Mouse (Mus musculus): ENCODE data around the gene B3gnt3. TPM values are rescaled to one million over a fixed set of nuclear protein-coding genes. Genes with fewer than 3 reads are reported as not detected.

B3gnt3 gene
- polyA plus RNA-seq (2017; shearing (Covaris generic)): 1 to 10 TPM; 4.3 to 5.4 TPM

GRCm38 (mm10) chr8:71701414-71702086 is at the start of gene B3gnt3:
Gene B3gnt3 (minus strand): TSS chr8:71701789.

GRCm38 (mm10) chr8:71725122-71725924 is 23.7 kb upstream of the B3gnt3 start, which contains the start of gene Fcho1:
Gene Fcho1 (minus strand): TSS chr8:71725716.

GRCm38 (mm10) chr8:71689028-71689427 is 12.6 kb downstream of the B3gnt3 start, which contains the start of gene Insl3:
Gene Insl3 (plus strand): TSS chr8:71689214.

GRCm38 (mm10) chr8:71676020-71676741 is 25.4 kb downstream of the B3gnt3 start, which contains the start of gene Jak3:
Gene Jak3 (plus strand): TSS chr8:71676296.

GRCm38 (mm10) chr8:71671549-71671965 is 30.0 kb downstream of the B3gnt3 start, which contains the start of gene Unc13a:
Gene Unc13a (minus strand): TSS chr8:71671757.

Other genes starting within 250 kb of the B3gnt3 start
- 100 to 1,000 TPM; 107 to 132 TPM for gene Abhd8, start 238.1 kb downstream of the B3gnt3 start, polyA plus RNA-seq (2017; shearing (Covaris generic))
- 100 to 1,000 TPM in 1 of 2 experiments, 10 to 100 TPM in 1; 70.1 to 100 TPM for gene Mrpl34, start 236.8 kb downstream of the B3gnt3 start, polyA plus RNA-seq (2017; shearing (Covaris generic))
- 100 to 1,000 TPM; 100 to 120 TPM for gene Dda1, start 232.6 kb downstream of the B3gnt3 start, polyA plus RNA-seq (2017; shearing (Covaris generic))
- 10 to 100 TPM in 1 of 2 experiments, 1 to 10 TPM in 1; 8.5 to 17.4 TPM for gene Ano8, start 215.8 kb downstream of the B3gnt3 start, polyA plus RNA-seq (2017; shearing (Covaris generic))
- gene Gtpbp3, start 213.7 kb downstream of the B3gnt3 start, polyA plus RNA-seq (2017; shearing (Covaris generic)): 1 to 10 TPM; 4.2 to 7.7 TPM
- gene Plvap, start 190.0 kb downstream of the B3gnt3 start, polyA plus RNA-seq (2017; shearing (Covaris generic)): under 1 TPM in 1 of 2 experiments, not detected in 1; 0.13 TPM
- under 1 TPM in 1 of 2 experiments, not detected in 1; 0.41 TPM for gene Ccdc194, start 176.1 kb downstream of the B3gnt3 start, polyA plus RNA-seq (2017; shearing (Covaris generic))
- gene Bst2, start 164.3 kb downstream of the B3gnt3 start, polyA plus RNA-seq (2017; shearing (Covaris generic)): 100 to 1,000 TPM; 103 to 118 TPM
- 100 to 1,000 TPM; 113 to 137 TPM for gene Mvb12a, start 158.9 kb downstream of the B3gnt3 start, polyA plus RNA-seq (2017; shearing (Covaris generic))
- gene Tmem221, start 142.9 kb downstream of the B3gnt3 start, polyA plus RNA-seq (2017; shearing (Covaris generic)): 1 to 10 TPM; 6.3 to 7.8 TPM
- under 1 TPM; 0.88 to 0.99 TPM for gene Nxnl1, start 135.2 kb downstream of the B3gnt3 start, polyA plus RNA-seq (2017; shearing (Covaris generic))
- 1 to 10 TPM; 6.0 to 6.9 TPM for gene Slc27a1, start 132.9 kb downstream of the B3gnt3 start, polyA plus RNA-seq (2017; shearing (Covaris generic))
- 100 to 1,000 TPM; 120 to 124 TPM for gene Pgls, start 109.6 kb downstream of the B3gnt3 start, polyA plus RNA-seq (2017; shearing (Covaris generic))
- 10 to 100 TPM in 1 of 2 experiments, 1 to 10 TPM in 1; 8.8 to 20.0 TPM for gene Fam129c, start 104.1 kb downstream of the B3gnt3 start, polyA plus RNA-seq (2017; shearing (Covaris generic))
- gene Colgalt1, start 90.8 kb downstream of the B3gnt3 start, polyA plus RNA-seq (2017; shearing (Covaris generic)): 10 to 100 TPM; 24.8 to 32.1 TPM
- gene Unc13a, start 30.0 kb downstream of the B3gnt3 start, polyA plus RNA-seq (2017; shearing (Covaris generic)): 1 to 10 TPM; 1.1 to 1.3 TPM
- gene Jak3, start 25.5 kb downstream of the B3gnt3 start, polyA plus RNA-seq (2017; shearing (Covaris generic)): 100 to 1,000 TPM; 105 to 188 TPM
- 10 to 100 TPM; 53.6 to 59.0 TPM for gene Insl3, start 12.6 kb downstream of the B3gnt3 start, polyA plus RNA-seq (2017; shearing (Covaris generic))
- gene Fcho1, start 23.9 kb upstream of the B3gnt3 start, polyA plus RNA-seq (2017; shearing (Covaris generic)): 100 to 1,000 TPM; 173 to 255 TPM
- 10 to 100 TPM in 1 of 2 experiments, 1 to 10 TPM in 1; 7.2 to 10.5 TPM for gene Zfp709, start 180.2 kb upstream of the B3gnt3 start, polyA plus RNA-seq (2017; shearing (Covaris generic))
- gene Zfp882, start 206.8 kb upstream of the B3gnt3 start, polyA plus RNA-seq (2017; shearing (Covaris generic)): 1 to 10 TPM; 4.1 to 6.3 TPM
- gene Zfp617, start 206.8 kb upstream of the B3gnt3 start, polyA plus RNA-seq (2017; shearing (Covaris generic)): 10 to 100 TPM; 14.0 to 16.7 TPM
- 10 to 100 TPM; 21.4 to 26.6 TPM for gene Zfp961, start 249.2 kb upstream of the B3gnt3 start, polyA plus RNA-seq (2017; shearing (Covaris generic))